Mouse (Mus musculus) C2C12 (cell line): ENCODE results near the gene Ap3b1.
"Not testable (repeated sequence)": the region's sequence is repeated elsewhere in the genome, so short reads cannot be mapped to it uniquely, and the experiment has no call there.

ENCODE experiments used
- CEBPB ChIP-seq: IDR thresholded peaks from one replicate; pipeline ENCODE4 v1.6.1; 2011; ENCODE audit warnings: low read depth, mild to moderate bottlenecking, control low read depth, moderate library complexity
- CTCF ChIP-seq: IDR thresholded peaks from one replicate; pipeline ENCODE4 v1.5.1; 2011; ENCODE audit not compliant: control insufficient read depth, insufficient read depth, insufficient read length
- MAX ChIP-seq: IDR thresholded peaks from one replicate; pipeline ENCODE4 v1.6.1; 2011; ENCODE audit warnings: mild to moderate bottlenecking, control low read depth
- MYOG ChIP-seq: IDR thresholded peaks from one replicate; pipeline ENCODE4 v1.6.1; 2011; ENCODE audit not compliant: control insufficient read depth, insufficient read length; ENCODE audit errors: extremely low read depth
- USF1 ChIP-seq: IDR thresholded peaks from one replicate; pipeline ENCODE4 v1.6.1; 2011; ENCODE audit warnings: low read depth, mild to moderate bottlenecking, control low read depth, moderate library complexity

- not testable (repeated sequence) for TF ChIP-seq CTCF, USF1, CEBPB, MYOG, MAX
Measured at GRCm38 (mm10) chr13:94312812-94313211, 45.9 kb upstream of the Ap3b1 start.
